Mouse (Mus musculus) hindbrain, postnatal 0 days (tissue): ENCODE results near the gene Rapgefl1. TPM values are rescaled to one million over a fixed set of nuclear protein-coding genes. Genes with fewer than 3 reads are reported as not detected.

ENCODE experiments used
- ATAC-seq: fragments of 200-750 bp; cut with Nextera tagmentation; 2 replicates; pipeline ENCODE4 v1.8.0; 2017; ENCODE audit warnings: mild to moderate bottlenecking, moderate TSS enrichment, moderate library complexity
- DNase-seq: peaks from one replicate; pipeline ENCODE4 v3.0.0-alpha.2; 2015; ENCODE audit warnings: low spot score
- H3K27ac ChIP-seq: fragments of 300-500 bp; sonication (generic); 2 replicates; pipeline ENCODE4 v1.5.1; 2014; ENCODE audit warnings: mild to moderate bottlenecking
- H3K27me3 ChIP-seq: fragments of 300-500 bp; sonication (generic); 2 replicates; pipeline ENCODE4 v1.6.1; 2014; ENCODE audit warnings: low read length, mixed read lengths; ENCODE audit not compliant: insufficient read depth
- H3K36me3 ChIP-seq: fragments of 300-500 bp; sonication (generic); 2 replicates; pipeline ENCODE4 v1.6.1; 2014; ENCODE audit warnings: low read length, mixed read lengths; ENCODE audit not compliant: insufficient read depth
- H3K4me1 ChIP-seq: fragments of 300-500 bp; sonication (generic); 2 replicates; pipeline ENCODE4 v1.6.1; 2014; ENCODE audit warnings: antibody characterized with exemption, low read length, mixed read lengths; ENCODE audit not compliant: insufficient read depth
- H3K4me2 ChIP-seq: fragments of 300-500 bp; sonication (generic); 2 replicates; pipeline ENCODE4 v1.6.1; 2014; ENCODE audit warnings: low read depth, mild to moderate bottlenecking, low read length, moderate library complexity, mixed read lengths
- H3K4me3 ChIP-seq: fragments of 300-500 bp; sonication (generic); 2 replicates; pipeline ENCODE4 v1.5.1; 2014; ENCODE audit warnings: low read length
- H3K9ac ChIP-seq: fragments of 300-500 bp; sonication (generic); replicated peaks from 2 replicates; pipeline ENCODE4 v1.6.1; 2014; ENCODE audit warnings: mild to moderate bottlenecking, low read length, moderate library complexity, mixed read lengths
- H3K9me3 ChIP-seq: fragments of 300-500 bp; sonication (generic); 2 replicates; pipeline ENCODE4 v1.6.1; 2016; ENCODE audit warnings: low read length, mixed read lengths
- CTCF ChIP-seq: IDR thresholded peaks from 2 replicates; pipeline ENCODE4 v1.5.1; 2016; ENCODE audit warnings: antibody characterized with exemption, control low read depth, low read depth
- WGBS: fragments of 180-500 bp; shearing (Covaris S2); extraction: QIAGEN DNeasy Blood & Tissue Kit; methylation state at CpG from one replicate; pipeline ENCODE4 v1.1.7; 2014; 5-methylcytosine and 5-hydroxymethylcytosine counted together
- polyA plus RNA-seq: library from polyadenylated mRNA; unstranded; fragments of >200 nt; fragmentation: Nextera tagmentation; extraction: Ambion mirVana; gene quantifications from 2 replicates; pipeline ENCODE4 v1.2.1, GENCODE M21; 2015
- total RNA-seq: library from RNA; depleted of rRNA; stranded (reverse); fragments of >200 nt; gene quantifications from 2 replicates; pipeline ENCODE4 v1.2.3, GENCODE M21; 2014

Rapgefl1 gene
- total and polyA plus RNA-seq, 2 experiments from 2014 or later, result 11.0 to 44.1 TPM

- Histone ChIP-seq H3K4me2 (peak overlapping the region; percentile 38), H3K4me1 (peaks cover 21% of the 10 kb centered on the region), H3K9me3 (no peaks in the 10 kb centered on the region), H3K27me3 (no peaks in the 10 kb centered on the region), H3K4me3 (0 out of 2 replicates have a peak overlapping the region, but pooled peaks have one; percentile 6), H3K27ac (peak overlapping the region; percentile 41; the same call in 1 of the 2 replicates), H3K36me3 (peaks cover 3% of the 10 kb centered on the region; the same call in 1 of the 2 replicates), H3K9ac (0 out of 2 replicates have a peak overlapping the region, but pooled peaks have one; percentile 13)
- DNase-seq (peak; percentile 78), ATAC-seq (peak; percentile 34; the same call in 1 of the 2 replicates)
- WGBS, result 46% methylated on average over 26 of the region's 26 CpGs
- TF ChIP-seq CTCF, result no peak
Observed at GRCm38 (mm10) chr11:98850100-98851093, 13.8 kb downstream of the Rapgefl1 start.

- H3K27ac ChIP-seq, result no peak overlapping the region
- H3K4me2 ChIP-seq, result no peak overlapping the region
- DNase-seq (no peak), ATAC-seq (no peak)
- TF ChIP-seq CTCF, result no peak
- WGBS, result 83% methylated on average over 8 of the region's 8 CpGs
- H3K4me3 ChIP-seq, result no peak overlapping the region
- H3K9ac ChIP-seq, result no peak overlapping the region
- H3K27me3 ChIP-seq, result no peaks in the 10 kb centered on the region
- peaks cover 3% of the 10 kb centered on the region; the same call in 1 of the 2 replicates for H3K36me3 ChIP-seq
- no peaks in the 10 kb centered on the region for H3K9me3 ChIP-seq
- H3K4me1 ChIP-seq, result peaks cover 19% of the 10 kb centered on the region
Observed at GRCm38 (mm10) chr11:98854116-98854515, 17.5 kb downstream of the Rapgefl1 start.

- Histone ChIP-seq H3K4me3 (no peak overlapping the region), H3K9ac (no peak overlapping the region), H3K4me2 (no peak overlapping the region), H3K27me3 (no peaks in the 10 kb centered on the region), H3K27ac (no peak overlapping the region), H3K4me1 (peaks cover 13% of the 10 kb centered on the region), H3K9me3 (no peaks in the 10 kb centered on the region), H3K36me3 (peaks cover 3% of the 10 kb centered on the region; the same call in 1 of the 2 replicates)
- DNase-seq (no peak), ATAC-seq (no peak)
- no peak for TF ChIP-seq CTCF
- 89% methylated on average over 2 of the region's 2 CpGs for WGBS
Observed at GRCm38 (mm10) chr11:98854659-98855058, 18.1 kb downstream of the Rapgefl1 start.

- Histone ChIP-seq H3K4me1 (no peaks in the 10 kb centered on the region), H3K27ac (no peak overlapping the region), H3K36me3 (no peaks in the 10 kb centered on the region), H3K4me3 (no peak overlapping the region), H3K9ac (no peak overlapping the region), H3K4me2 (no peak overlapping the region), H3K9me3 (no peaks in the 10 kb centered on the region), H3K27me3 (no peaks in the 10 kb centered on the region)
- ATAC-seq (0 out of 2 replicates have a peak, but pooled peaks have one; percentile 33), DNase-seq (peak; percentile 93)
- 33% methylated on average over 13 of the region's 14 CpGs for WGBS
- TF ChIP-seq CTCF, result peak; percentile 91
Observed at GRCm38 (mm10) chr11:98858759-98859731, 22.5 kb downstream of the Rapgefl1 start.

- H3K9me3 ChIP-seq, result no peaks in the 10 kb centered on the region
Observed at GRCm38 (mm10) chr11:98863028-98863750, 26.6 kb downstream of the Rapgefl1 start, which contains the start of gene Wipf2. Gene Wipf2, plus strand, starts transcription at chr11:98863638.

More at GRCm38 (mm10) chr11:98863028-98863750, 26.6 kb downstream of the Rapgefl1 start, which contains the start of gene Wipf2:
- peak within 1 kb of the TSS; percentile 51 for H3K4me3 ChIP-seq
- WGBS, result 6% methylated on average over 37 of the region's 41 CpGs
- peaks cover 5% of the 10 kb centered on the region; the same call in 1 of the 2 replicates for H3K4me1 ChIP-seq
- DNase-seq, result peak; percentile 99
- H3K9ac ChIP-seq, result peak within 1 kb of the TSS; percentile 64
- peak within 1 kb of the TSS; percentile 88 for H3K27ac ChIP-seq
- no peaks in the 10 kb centered on the region for H3K27me3 ChIP-seq
- TF ChIP-seq CTCF, result peak; percentile 82
- H3K36me3 ChIP-seq, result no peaks in the 10 kb centered on the region
- peak within 1 kb of the TSS; percentile 73 for H3K4me2 ChIP-seq
- ATAC-seq, result peak; percentile 89
